Mouse (Mus musculus): ENCODE results near the gene Ddr2. TPM values are rescaled to one million over a fixed set of nuclear protein-coding genes. Genes with fewer than 3 reads are reported as not detected.
A peak's percentile ranks its signal among the peaks of the same experiment; 100 is the strongest.

Ddr2 gene
- polyA plus RNA-seq, 1 experiment from 2014 or later = 36.0 TPM

- no peaks in the 10 kb centered on the region for H3K36me3 ChIP-seq (ENCODE audit: control insufficient read depth, insufficient read depth, low read length)
- H3K27ac ChIP-seq (ENCODE audit: low read depth, low read length) = no peak overlapping the region
- H3K27me3 ChIP-seq (ENCODE audit: control insufficient read depth, insufficient read depth, low read length) = no peaks in the 10 kb centered on the region
- no peak overlapping the region for H3K9ac ChIP-seq (ENCODE audit: low read length)
- peak; percentile 58; the same call in 1 of the 2 replicates for ATAC-seq (ENCODE audit: insufficient read depth, low FRiP score, low TSS enrichment)
- no peaks in the 10 kb centered on the region for H3K9me3 ChIP-seq (ENCODE audit: control insufficient read depth, low read length)
- no peak overlapping the region; the same call in 1 of the 2 replicates for H3K4me2 ChIP-seq (ENCODE audit: low read depth)
- no peak overlapping the region for H3K4me3 ChIP-seq (ENCODE audit: low read depth, low read length)
- peak; percentile 64 for DNase-seq (ENCODE audit: low spot score)
- 50% methylated on average over 16 of the region's 16 CpGs for WGBS
- no peaks in the 10 kb centered on the region for H3K4me1 ChIP-seq (ENCODE audit: control insufficient read depth, insufficient read depth, low read length)
Measured at GRCm38 (mm10) chr1:169934005-169934725, 176.4 kb downstream of the Ddr2 start.

GRCm38 (mm10) chr1:169932122-169932746 is 178.3 kb downstream of the Ddr2 start:
- Histone ChIP-seq H3K36me3 (ENCODE audit: control insufficient read depth, insufficient read depth, low read length) (no peaks in the 10 kb centered on the region), H3K9me3 (ENCODE audit: control insufficient read depth, low read length) (no peaks in the 10 kb centered on the region), H3K9ac (ENCODE audit: low read length) (no peak overlapping the region; the same call in 1 of the 2 replicates), H3K27me3 (ENCODE audit: control insufficient read depth, insufficient read depth, low read length) (no peaks in the 10 kb centered on the region), H3K27ac (ENCODE audit: low read depth, low read length) (no peak overlapping the region), H3K4me3 (ENCODE audit: low read depth, low read length) (no peak overlapping the region), H3K4me2 (ENCODE audit: low read depth) (no peak overlapping the region), H3K4me1 (ENCODE audit: control insufficient read depth, insufficient read depth, low read length) (no peaks in the 10 kb centered on the region)
- ATAC-seq (ENCODE audit: insufficient read depth, low FRiP score, low TSS enrichment) = no peak
- whole genome bisulfite sequencing = 76% methylated on average over 7 of the region's 7 CpGs
- DNase-seq (ENCODE audit: low spot score) = no peak

GRCm38 (mm10) chr1:169931698-169932097 is 178.9 kb downstream of the Ddr2 start:
- no peak for ATAC-seq (ENCODE audit: insufficient read depth, low FRiP score, low TSS enrichment)
- H3K9me3 ChIP-seq (ENCODE audit: control insufficient read depth, low read length) = no peaks in the 10 kb centered on the region
- no peaks in the 10 kb centered on the region for H3K4me1 ChIP-seq (ENCODE audit: control insufficient read depth, insufficient read depth, low read length)
- H3K27ac ChIP-seq (ENCODE audit: low read depth, low read length) = no peak overlapping the region
- no peak for DNase-seq (ENCODE audit: low spot score)
- H3K27me3 ChIP-seq (ENCODE audit: control insufficient read depth, insufficient read depth, low read length) = no peaks in the 10 kb centered on the region
- 86% methylated on average over 7 of the region's 7 CpGs for WGBS
- no peaks in the 10 kb centered on the region for H3K36me3 ChIP-seq (ENCODE audit: control insufficient read depth, insufficient read depth, low read length)
- no peak overlapping the region for H3K9ac ChIP-seq (ENCODE audit: low read length)
- no peak overlapping the region for H3K4me2 ChIP-seq (ENCODE audit: low read depth)
- no peak overlapping the region for H3K4me3 ChIP-seq (ENCODE audit: low read depth, low read length)

- Histone ChIP-seq H3K27me3 (ENCODE audit: control insufficient read depth, insufficient read depth, low read length) (no peaks in the 10 kb centered on the region), H3K9ac (ENCODE audit: low read length) (peak within 1 kb of the TSS; percentile 0; the same call in 1 of the 2 replicates), H3K27ac (ENCODE audit: low read depth, low read length) (no peak within 1 kb of the TSS), H3K4me1 (ENCODE audit: control insufficient read depth, insufficient read depth, low read length) (no peaks in the 10 kb centered on the region), H3K36me3 (ENCODE audit: control insufficient read depth, insufficient read depth, low read length) (no peaks in the 10 kb centered on the region), H3K9me3 (ENCODE audit: control insufficient read depth, low read length) (no peaks in the 10 kb centered on the region), H3K4me3 (ENCODE audit: low read depth, low read length) (no peak within 1 kb of the TSS), H3K4me2 (ENCODE audit: low read depth) (peak within 1 kb of the TSS; percentile 15; the same call in 1 of the 2 replicates)
- 22% methylated on average over 12 of the region's 12 CpGs for WGBS
- ATAC-seq (ENCODE audit: insufficient read depth, low FRiP score, low TSS enrichment) (no peak), DNase-seq (ENCODE audit: low spot score) (peak; percentile 26)
Measured at GRCm38 (mm10) chr1:169928454-169928971, 182.0 kb downstream of the Ddr2 start, which contains the start of gene Ccdc190. Ccdc190 (plus strand) TSS chr1:169928648.

GRCm38 (mm10) chr1:169927753-169928369 is 182.7 kb downstream of the Ddr2 start:
- Histone ChIP-seq H3K36me3 (ENCODE audit: control insufficient read depth, insufficient read depth, low read length) (no peaks in the 10 kb centered on the region), H3K4me2 (ENCODE audit: low read depth) (no peak overlapping the region), H3K4me1 (ENCODE audit: control insufficient read depth, insufficient read depth, low read length) (no peaks in the 10 kb centered on the region), H3K9me3 (ENCODE audit: control insufficient read depth, low read length) (no peaks in the 10 kb centered on the region), H3K27me3 (ENCODE audit: control insufficient read depth, insufficient read depth, low read length) (no peaks in the 10 kb centered on the region), H3K4me3 (ENCODE audit: low read depth, low read length) (no peak overlapping the region), H3K27ac (ENCODE audit: low read depth, low read length) (no peak overlapping the region), H3K9ac (ENCODE audit: low read length) (no peak overlapping the region; the same call in 1 of the 2 replicates)
- WGBS = 56% methylated on average over 8 of the region's 8 CpGs
- DNase-seq (ENCODE audit: low spot score) (no peak), ATAC-seq (ENCODE audit: insufficient read depth, low FRiP score, low TSS enrichment) (no peak)

- Histone ChIP-seq H3K36me3 (ENCODE audit: control insufficient read depth, insufficient read depth, low read length) (no peaks in the 10 kb centered on the region), H3K4me1 (ENCODE audit: control insufficient read depth, insufficient read depth, low read length) (no peaks in the 10 kb centered on the region), H3K4me2 (ENCODE audit: low read depth) (no peak overlapping the region), H3K9ac (ENCODE audit: low read length) (no peak overlapping the region), H3K27ac (ENCODE audit: low read depth, low read length) (no peak overlapping the region), H3K4me3 (ENCODE audit: low read depth, low read length) (no peak overlapping the region), H3K27me3 (ENCODE audit: control insufficient read depth, insufficient read depth, low read length) (no peaks in the 10 kb centered on the region), H3K9me3 (ENCODE audit: control insufficient read depth, low read length) (no peaks in the 10 kb centered on the region)
- no peak for DNase-seq (ENCODE audit: low spot score)
- no peak for ATAC-seq (ENCODE audit: insufficient read depth, low FRiP score, low TSS enrichment)
- 91% methylated on average over 2 of the region's 2 CpGs for WGBS
Measured at GRCm38 (mm10) chr1:169924567-169924966, 186.0 kb downstream of the Ddr2 start.

Other genes with a start within 250 kb of the Ddr2 start
- 0.42 and 0.52 TPM in 2 replicates for gene Ccdc190, start 182.1 kb downstream of the Ddr2 start, polyA plus RNA-seq (2014; fragmentation: Nextera tagmentation; extraction: Ambion mirVana)
- 22.7 and 24.9 TPM in 2 replicates for gene Hsd17b7, start 141.5 kb downstream of the Ddr2 start, polyA plus RNA-seq (2014; fragmentation: Nextera tagmentation; extraction: Ambion mirVana)
- 66.2 and 71.9 TPM in 2 replicates for gene Uap1, start 64.2 kb upstream of the Ddr2 start, polyA plus RNA-seq (2014; fragmentation: Nextera tagmentation; extraction: Ambion mirVana)
- 17.3 and 19.7 TPM in 2 replicates for gene Uhmk1, start 104.6 kb upstream of the Ddr2 start, polyA plus RNA-seq (2014; fragmentation: Nextera tagmentation; extraction: Ambion mirVana)
- not detected in 2 replicates for gene Sh2d1b2, start 122.0 kb upstream of the Ddr2 start, polyA plus RNA-seq (2014; fragmentation: Nextera tagmentation; extraction: Ambion mirVana)
- 0.12 TPM in 1 of 2 replicates, not detected in the other for gene Sh2d1b1, start 166.6 kb upstream of the Ddr2 start, polyA plus RNA-seq (2014; fragmentation: Nextera tagmentation; extraction: Ambion mirVana)
- gene Gm7694, start 195.6 kb upstream of the Ddr2 start, polyA plus RNA-seq (2014; fragmentation: Nextera tagmentation; extraction: Ambion mirVana) = 2.7 and 2.9 TPM in 2 replicates
- gene Spata46, start 198.0 kb upstream of the Ddr2 start, polyA plus RNA-seq (2014; fragmentation: Nextera tagmentation; extraction: Ambion mirVana) = 1.2 TPM in 2 replicates